Comparison of ENCODE assay signal across 9 mouse cellular contexts in the genomic region with DNA sequence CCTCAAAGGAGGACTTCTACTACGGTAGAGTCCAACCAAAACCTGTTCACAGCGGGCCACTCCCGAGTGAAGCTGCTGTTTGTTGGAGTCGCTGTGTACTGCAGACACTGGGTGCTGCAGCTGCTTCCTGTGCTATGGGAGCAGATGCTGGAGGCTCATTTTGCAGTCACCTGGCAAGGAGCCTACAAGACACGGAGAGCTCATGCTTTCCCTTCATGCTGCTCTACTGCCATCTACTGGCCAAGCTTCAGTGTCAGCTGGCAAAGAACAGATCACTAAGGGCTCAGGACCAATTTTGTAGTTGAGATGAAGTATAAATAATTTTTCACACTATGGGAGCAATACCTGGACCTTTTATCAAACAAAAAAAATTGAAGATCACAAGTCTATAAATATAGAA. TPM values are rescaled to one million over a fixed set of nuclear protein-coding genes. Genes with fewer than 3 reads are reported as not detected.
DNase-seq lines count a peak whose midpoint lies in the region; ATAC-seq lines count a peak whose summit lies in the region.
"Not testable (repeated sequence)": the region's sequence is repeated elsewhere in the genome, so short reads cannot be mapped to it uniquely, and the experiment has no call there.
"Had no signal": no experiment of that assay in that cellular context is flagged by ENCODE, and none has a peak within 500 bp of the region (broad histone marks: within the 10 kb centered on the region; RNA-seq: fewer than 3 reads in every experiment).

No protein-coding gene starts in this region.

- not testable (repeated sequence) for H3K4me3 ChIP-seq in hindbrain, embryonic 14.5 days (replicated peaks; ENCODE audit: low read length); lung, embryonic 16.5 days (ENCODE audit: low read length)

- peak; percentile 78 for DNase-seq in MN1 (ENCODE audit: low spot score)
- peak; percentile 94 to 97 for DNase-seq in cerebellum, postnatal 14 days
- peak; percentile 78 to 81 for DNase-seq in frontal cortex, postnatal 14 days (ENCODE audit: low spot score in 2 of 2)
- peak; percentile 91 for DNase-seq in hindbrain, embryonic 14.5 days (ENCODE audit: low spot score)
- peak; percentile 81 to 91 for DNase-seq in layer of hippocampus, postnatal 14 days (ENCODE audit: low spot score in 2 of 2)
- peak; percentile 85 for DNase-seq in ovary, postnatal 14 days (ENCODE audit: low spot score)
- peak; percentile 89 for DNase-seq in thymus, postnatal 0 days (ENCODE audit: low spot score)

- peak; percentile 88 for ATAC-seq in hindbrain, embryonic 14.5 days (ENCODE audit: low FRiP score)
- peak; percentile 65; the same call in 1 of the 2 replicates for ATAC-seq in lung, embryonic 16.5 days (ENCODE audit: low read depth)

- not testable (repeated sequence) for H3K27ac ChIP-seq in hindbrain, embryonic 14.5 days; lung, embryonic 16.5 days (ENCODE audit: low read length)

- peak overlapping the region; percentile 38 for H3K4me2 ChIP-seq in hindbrain, embryonic 14.5 days (replicated peaks)
- not testable (repeated sequence) for H3K4me2 ChIP-seq in lung, embryonic 16.5 days (ENCODE audit: low read depth, low read length)

- H3K36me3 ChIP-seq in hindbrain, embryonic 14.5 days (replicated peaks; ENCODE audit: control insufficient read depth, insufficient read depth); lung, embryonic 16.5 days (ENCODE audit: control insufficient read depth, insufficient read depth, low read length): not testable (repeated sequence)

- H3K4me1 ChIP-seq in hindbrain, embryonic 14.5 days (replicated peaks; ENCODE audit: control insufficient read depth, insufficient read depth, low read length); lung, embryonic 16.5 days (replicated peaks; ENCODE audit: control insufficient read depth, insufficient read depth, low read length): not testable (repeated sequence)

- H3K27me3 ChIP-seq in hindbrain, embryonic 14.5 days (ENCODE audit: control insufficient read depth, insufficient read depth, low read length); lung, embryonic 16.5 days (ENCODE audit: control insufficient read depth, insufficient read depth, low read depth, low read length): not testable (repeated sequence)

- H3K9ac ChIP-seq in hindbrain, embryonic 14.5 days; lung, embryonic 16.5 days (ENCODE audit: low read length): not testable (repeated sequence)

- not testable (repeated sequence) for H3K9me3 ChIP-seq in hindbrain, embryonic 14.5 days (ENCODE audit: control insufficient read depth, low read length); lung, embryonic 16.5 days (ENCODE audit: control insufficient read depth, low read length)

- 19% methylated on average over 5 of the region's 5 CpGs for WGBS in hindbrain, embryonic 14.5 days
- 14% methylated on average over 5 of the region's 5 CpGs for WGBS in lung, embryonic 16.5 days

RNA-seq across cellular contexts. Expression of a gene that starts 10.9 kb away (rescaled TPM):
- polyA plus RNA-seq in hindbrain, embryonic 14.5 days (2014; fragmentation: Nextera tagmentation; extraction: Ambion mirVana): 35.0 and 39.8 TPM in 2 replicates
- 10 to 100 TPM; 23.5 to 27.1 TPM for total RNA-seq in layer of hippocampus, postnatal 14 days (2021)
- polyA plus RNA-seq in lung, embryonic 16.5 days (2015; fragmentation: Nextera tagmentation; extraction: Ambion mirVana): 40.6 and 44.4 TPM in 2 replicates
- 17.9 and 19.9 TPM in 2 replicates for polyA plus RNA-seq in thymus, postnatal 0 days (2015; fragmentation: Nextera tagmentation; extraction: Ambion mirVana)

RNA-seq across cellular contexts. Expression of a gene that starts 14.0 kb away (rescaled TPM):
- polyA plus RNA-seq in hindbrain, embryonic 14.5 days (2014; fragmentation: Nextera tagmentation; extraction: Ambion mirVana): not detected in 2 replicates
- not detected for total RNA-seq in layer of hippocampus, postnatal 14 days (2021)
- not detected in 2 replicates for polyA plus RNA-seq in lung, embryonic 16.5 days (2015; fragmentation: Nextera tagmentation; extraction: Ambion mirVana)
- not detected in 2 replicates for polyA plus RNA-seq in thymus, postnatal 0 days (2015; fragmentation: Nextera tagmentation; extraction: Ambion mirVana)
- polyA plus RNA-seq: heart, embryonic 10.5 days had no signal

RNA-seq across cellular contexts. Expression of a gene that starts 41.0 kb away (rescaled TPM):
- polyA plus RNA-seq in hindbrain, embryonic 14.5 days (2014; fragmentation: Nextera tagmentation; extraction: Ambion mirVana): 0.61 and 0.78 TPM in 2 replicates
- not detected for total RNA-seq in layer of hippocampus, postnatal 14 days (2021)
- polyA plus RNA-seq in lung, embryonic 16.5 days (2015; fragmentation: Nextera tagmentation; extraction: Ambion mirVana): 0.14 TPM in 1 of 2 replicates, not detected in the other
- polyA plus RNA-seq in thymus, postnatal 0 days (2015; fragmentation: Nextera tagmentation; extraction: Ambion mirVana): 0.08 and 0.09 TPM in 2 replicates
- polyA plus RNA-seq: heart, embryonic 10.5 days had no signal

RNA-seq across cellular contexts. Expression of a gene that starts 43.4 kb away (rescaled TPM):
- polyA plus RNA-seq in hindbrain, embryonic 14.5 days (2014; fragmentation: Nextera tagmentation; extraction: Ambion mirVana): 0.88 and 2.1 TPM in 2 replicates
- not detected for total RNA-seq in layer of hippocampus, postnatal 14 days (2021)
- polyA plus RNA-seq in lung, embryonic 16.5 days (2015; fragmentation: Nextera tagmentation; extraction: Ambion mirVana): 3.2 and 5.1 TPM in 2 replicates
- polyA plus RNA-seq in thymus, postnatal 0 days (2015; fragmentation: Nextera tagmentation; extraction: Ambion mirVana): 0.09 and 0.24 TPM in 2 replicates

RNA-seq across cellular contexts. Expression of a gene that starts 53.3 kb away (rescaled TPM):
- polyA plus RNA-seq in hindbrain, embryonic 14.5 days (2014; fragmentation: Nextera tagmentation; extraction: Ambion mirVana): not detected in 2 replicates
- total RNA-seq in layer of hippocampus, postnatal 14 days (2021): not detected
- not detected in 2 replicates for polyA plus RNA-seq in lung, embryonic 16.5 days (2015; fragmentation: Nextera tagmentation; extraction: Ambion mirVana)
- polyA plus RNA-seq in thymus, postnatal 0 days (2015; fragmentation: Nextera tagmentation; extraction: Ambion mirVana): 0.61 and 0.82 TPM in 2 replicates
- polyA plus RNA-seq: heart, embryonic 10.5 days had no signal
